Mouse (Mus musculus) kidney, postnatal 36 days (tissue): ENCODE data around the gene Evl.

Experiments
- DNase-seq, 2 experiments: peaks; one replicate each; pipeline ENCODE4 v3.0.0; 2021 to 2022; ENCODE audit warnings: mixed read lengths in 2 of 2

Evl gene

GRCm38 (mm10) chr12:108592866-108593265 lies 38.3 kb downstream of the Evl start:
- no peak for DNase-seq

GRCm38 (mm10) chr12:108600864-108601263 lies 46.3 kb downstream of the Evl start:
- DNase-seq: no peak

GRCm38 (mm10) chr12:108601326-108601725 lies 46.8 kb downstream of the Evl start:
- no peak for DNase-seq

- DNase-seq: no peak
Observed at GRCm38 (mm10) chr12:108604546-108604945, 50.0 kb downstream of the Evl start.

- DNase-seq: no peak
Observed at GRCm38 (mm10) chr12:108605521-108606281, 51.2 kb downstream of the Evl start.

GRCm38 (mm10) chr12:108606321-108606720 lies 51.8 kb downstream of the Evl start:
- DNase-seq: no peak

- no peak for DNase-seq
Observed at GRCm38 (mm10) chr12:108609446-108609845, 54.9 kb downstream of the Evl start.

- DNase-seq: no peak
Observed at GRCm38 (mm10) chr12:108610255-108610654, 55.7 kb downstream of the Evl start.

GRCm38 (mm10) chr12:108613081-108613480 lies 58.6 kb downstream of the Evl start:
- DNase-seq: peak; percentile 87 to 92

- DNase-seq: no peak
Observed at GRCm38 (mm10) chr12:108617511-108617910, 63.0 kb downstream of the Evl start.

GRCm38 (mm10) chr12:108619853-108620416 lies 65.4 kb downstream of the Evl start:
- peak; percentile 55 to 69 for DNase-seq

- no peak for DNase-seq
Observed at GRCm38 (mm10) chr12:108622406-108622805, 67.9 kb downstream of the Evl start.

- DNase-seq: no peak
Observed at GRCm38 (mm10) chr12:108629556-108629955, 75.0 kb downstream of the Evl start.

GRCm38 (mm10) chr12:108630741-108631688 lies 76.5 kb downstream of the Evl start:
- DNase-seq: no peak

- DNase-seq: no peak
Observed at GRCm38 (mm10) chr12:108632501-108632900, 78.0 kb downstream of the Evl start.

GRCm38 (mm10) chr12:108634031-108634430 lies 79.5 kb downstream of the Evl start:
- no peak for DNase-seq

GRCm38 (mm10) chr12:108635501-108635900 lies 81.0 kb downstream of the Evl start:
- no peak for DNase-seq

GRCm38 (mm10) chr12:108637440-108637839 lies 82.9 kb downstream of the Evl start:
- no peak for DNase-seq

GRCm38 (mm10) chr12:108639126-108639525 lies 84.6 kb downstream of the Evl start:
- DNase-seq: no peak

GRCm38 (mm10) chr12:108642019-108642418 lies 87.5 kb downstream of the Evl start:
- DNase-seq: no peak

GRCm38 (mm10) chr12:108646234-108646633 lies 91.7 kb downstream of the Evl start:
- no peak for DNase-seq

GRCm38 (mm10) chr12:108647784-108648183 lies 93.3 kb downstream of the Evl start:
- DNase-seq: no peak

- DNase-seq: peak; percentile 83 to 90
Observed at GRCm38 (mm10) chr12:108651053-108651660, 96.6 kb downstream of the Evl start.
